Mouse (Mus musculus) T-helper 1 cell (primary cell): ENCODE measurements at regions not wholly inside any gene's neighbourhood (a gene's known extent, or its start where the extent isn't known, plus 50 kb on each side); places are given as distances from the start of the nearest gene placed in this dataset.
"Not testable (repeated sequence)": the region's sequence is repeated elsewhere in the genome, so short reads cannot be mapped to it uniquely, and the experiment has no call there.

Source experiments
- in situ Hi-C: fragments of 300-600 bp; cut with MboI, MseI; formaldehyde crosslinking; loops from one replicate; pipeline ENCODE4 v1.15.1; 2025; ENCODE audit warnings: high pct_unique_total_duplicates

DNA sequence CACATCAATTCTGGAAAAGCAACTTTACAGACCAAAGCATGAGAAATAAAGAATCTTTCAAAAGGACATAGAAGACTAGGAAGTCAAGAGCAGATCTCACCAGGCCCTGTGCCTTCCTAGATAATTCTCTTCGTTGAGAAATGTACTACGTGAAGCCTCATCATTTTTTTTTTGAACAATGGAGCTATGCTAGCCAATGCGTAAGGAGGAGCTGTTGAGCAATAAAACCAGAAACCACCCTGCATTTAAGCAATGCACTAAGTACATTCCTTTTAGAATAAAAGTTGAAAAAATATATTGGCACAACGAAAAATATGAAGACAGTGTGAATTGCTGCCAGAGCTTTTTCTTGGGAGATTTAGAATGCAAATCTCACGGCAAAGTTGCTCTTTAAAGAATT lies 349.7 kb upstream of the Rgma start:
- in situ Hi-C loops: no loop called here

- in situ Hi-C loops: no loop called here
Observed at GRCm38 (mm10) chr7:73028952-73029351, 346.4 kb upstream of the Rgma start.

- in situ Hi-C loops: no loop called here
Observed at GRCm38 (mm10) chr7:73031407-73031806, 343.9 kb upstream of the Rgma start.

GRCm38 (mm10) chr7:73032316-73032980 lies 342.9 kb upstream of the Rgma start:
- in situ Hi-C loops: no loop called here

DNA sequence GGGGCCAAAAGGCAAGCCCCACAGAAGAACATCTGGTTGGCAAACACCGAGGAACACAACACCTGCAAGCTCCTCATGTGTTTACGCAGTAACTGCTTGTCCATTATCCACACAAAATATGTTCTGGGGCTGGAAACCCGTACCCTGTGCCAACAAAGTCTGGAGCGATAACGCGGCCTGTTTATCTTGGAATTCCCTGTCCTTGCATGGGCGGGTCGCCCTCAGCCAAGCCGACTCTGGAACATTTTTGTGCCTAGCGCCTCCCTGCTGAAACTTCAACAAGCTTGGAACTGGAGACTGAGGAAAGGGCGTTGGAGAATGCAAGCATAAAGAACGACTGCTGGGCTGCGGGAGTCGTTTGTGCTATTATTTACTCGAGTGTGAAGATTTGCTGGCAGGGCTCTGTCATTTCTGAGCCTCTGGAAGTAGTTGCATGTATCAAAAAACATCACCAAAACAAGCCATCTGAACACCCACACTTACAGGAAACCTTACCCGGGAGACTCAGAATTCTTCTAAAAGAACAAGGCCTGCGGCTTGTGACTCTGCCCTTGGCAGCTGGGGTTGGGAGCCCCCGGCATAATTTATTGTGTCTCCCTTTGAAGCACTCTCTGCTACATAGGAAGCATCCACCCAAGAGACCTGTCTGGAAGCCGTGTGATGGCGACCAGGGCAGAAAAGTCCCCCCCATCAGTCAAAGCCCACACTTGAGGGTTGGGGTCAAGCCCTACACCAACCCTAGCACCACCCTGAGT lies 338.3 kb upstream of the Rgma start:
- in situ Hi-C loops: no loop called here

DNA sequence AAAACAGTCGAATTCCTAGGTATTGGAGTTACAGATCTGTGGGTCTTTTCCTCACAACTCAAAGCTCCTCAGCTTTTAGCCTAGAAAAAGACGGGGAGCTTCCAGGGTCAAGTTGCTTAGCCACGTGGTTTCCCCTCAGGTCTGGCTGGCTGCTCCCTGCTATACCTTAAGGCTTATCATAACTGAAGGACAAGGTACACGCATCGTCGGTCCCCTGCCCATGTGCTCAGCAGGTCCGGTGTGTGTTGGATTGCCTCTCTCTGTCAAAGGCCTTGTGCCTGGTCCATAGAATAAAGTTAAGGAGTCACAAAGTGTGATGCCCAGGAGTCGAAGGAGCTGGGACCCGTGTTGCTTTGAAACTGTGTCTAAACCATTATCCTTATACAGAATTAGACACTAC lies 337.7 kb upstream of the Rgma start:
- in situ Hi-C loops: no loop called here

- in situ Hi-C loops: no loop called here
Observed at GRCm38 (mm10) chr7:73039921-73040320, 335.4 kb upstream of the Rgma start.

DNA sequence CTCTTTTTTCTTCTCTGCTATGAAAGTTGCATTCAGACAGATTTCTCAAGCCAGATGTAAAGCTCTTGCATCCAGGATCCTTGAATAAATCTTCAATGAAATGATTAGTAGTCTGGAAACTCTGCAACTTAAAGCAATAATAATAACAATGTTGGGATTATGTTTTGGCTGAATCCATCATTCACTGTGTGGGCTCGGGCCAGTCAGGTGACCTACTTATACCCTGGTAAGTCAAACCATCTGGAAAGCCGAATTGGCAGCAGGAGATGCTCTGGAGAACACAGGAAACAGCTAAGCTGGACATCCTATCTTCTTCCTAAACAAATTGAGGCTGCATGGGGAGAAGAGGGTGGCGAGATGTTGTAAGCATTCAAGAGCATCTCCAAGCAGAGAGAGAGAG lies 331.0 kb upstream of the Rgma start:
- in situ Hi-C loops: no loop called here

GRCm38 (mm10) chr7:73055891-73056290 lies 319.4 kb upstream of the Rgma start:
- in situ Hi-C loops: no loop called here

DNA sequence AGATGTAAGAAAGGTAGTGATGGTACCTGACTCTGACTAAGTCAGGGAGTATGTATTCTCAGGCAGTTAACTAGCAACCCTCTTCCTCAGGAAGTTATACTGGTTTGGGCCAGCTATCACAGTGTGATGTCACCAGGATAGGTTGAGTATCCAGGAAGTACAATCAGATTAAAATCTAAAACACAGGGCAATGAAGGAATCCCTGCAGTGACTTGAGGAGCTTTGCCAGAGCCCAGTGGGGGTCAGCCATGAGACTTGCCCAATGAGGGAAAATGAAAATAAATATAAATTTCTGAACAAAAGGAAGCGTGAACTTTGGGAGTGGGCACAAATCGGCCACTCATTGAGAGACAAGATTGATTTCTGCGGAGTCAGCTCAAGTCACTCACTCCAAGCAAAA lies 311.8 kb upstream of the Rgma start:
- in situ Hi-C loops: no loop called here

GRCm38 (mm10) chr7:73068534-73068933 lies 306.8 kb upstream of the Rgma start:
- in situ Hi-C loops: no loop called here

DNA sequence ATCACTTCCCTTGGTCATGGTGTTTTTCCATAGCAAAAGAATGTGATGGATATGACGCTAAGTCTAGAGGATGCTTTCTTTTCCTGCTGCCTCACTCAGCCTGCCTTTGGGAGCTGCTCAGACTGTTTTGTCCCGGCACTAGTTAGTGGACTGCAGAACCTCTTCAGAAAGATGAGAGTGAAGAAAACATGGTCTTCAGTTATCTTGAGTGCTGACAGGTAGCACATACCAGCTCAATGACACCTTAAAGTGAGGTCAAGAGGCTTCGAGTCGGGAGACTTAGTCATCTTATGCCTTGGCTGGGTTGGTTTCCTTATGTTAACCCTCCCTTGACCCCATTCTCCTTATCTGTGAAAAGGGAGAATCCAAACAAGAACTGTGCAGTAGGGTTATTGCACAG lies 306.0 kb upstream of the Rgma start:
- in situ Hi-C loops: no loop called here

GRCm38 (mm10) chr7:73075391-73075790 lies 299.9 kb upstream of the Rgma start:
- in situ Hi-C loops: not testable (repeated sequence)

GRCm38 (mm10) chr7:73087496-73088185 lies 287.7 kb upstream of the Rgma start:
- in situ Hi-C loops: no loop called here

DNA sequence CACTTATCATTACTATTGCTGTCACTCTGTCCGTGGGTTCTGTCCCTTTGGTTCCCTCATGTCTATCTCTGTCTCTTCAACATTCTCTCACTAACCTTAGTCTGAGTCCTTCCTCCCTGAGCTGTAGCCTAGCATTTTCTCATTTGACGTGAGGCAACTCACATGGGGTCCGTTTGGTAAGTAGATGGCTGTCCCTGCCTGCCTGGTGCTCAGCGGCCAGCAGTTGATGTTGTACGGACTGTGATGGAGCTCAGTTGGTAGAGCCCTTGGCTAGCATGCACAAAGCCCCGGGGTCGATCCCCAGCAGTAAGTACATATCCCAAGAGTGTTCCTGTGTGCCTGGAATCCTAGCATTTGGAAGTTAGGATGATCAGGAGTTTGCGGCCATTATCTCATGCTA lies 287.0 kb upstream of the Rgma start:
- in situ Hi-C loops: no loop called here

DNA sequence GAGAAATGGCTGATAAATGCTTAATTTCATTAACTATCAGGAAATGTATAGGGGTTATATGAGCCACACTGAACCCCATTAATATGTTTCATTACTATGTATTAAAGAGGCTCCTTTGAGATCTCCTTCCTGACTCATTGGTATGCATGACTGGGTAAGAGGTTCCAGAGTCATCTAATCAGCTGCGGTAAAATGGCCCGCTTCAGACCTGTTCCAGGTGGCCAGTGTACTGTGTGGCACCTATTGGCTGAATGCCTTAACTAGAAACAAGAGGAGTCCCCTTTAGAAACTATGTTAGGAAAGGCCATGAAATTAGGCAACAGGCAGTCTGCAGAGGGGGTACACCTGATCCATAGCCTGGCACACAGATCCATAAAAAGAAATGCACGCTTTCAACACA lies 283.6 kb upstream of the Rgma start:
- in situ Hi-C loops: no loop called here

DNA sequence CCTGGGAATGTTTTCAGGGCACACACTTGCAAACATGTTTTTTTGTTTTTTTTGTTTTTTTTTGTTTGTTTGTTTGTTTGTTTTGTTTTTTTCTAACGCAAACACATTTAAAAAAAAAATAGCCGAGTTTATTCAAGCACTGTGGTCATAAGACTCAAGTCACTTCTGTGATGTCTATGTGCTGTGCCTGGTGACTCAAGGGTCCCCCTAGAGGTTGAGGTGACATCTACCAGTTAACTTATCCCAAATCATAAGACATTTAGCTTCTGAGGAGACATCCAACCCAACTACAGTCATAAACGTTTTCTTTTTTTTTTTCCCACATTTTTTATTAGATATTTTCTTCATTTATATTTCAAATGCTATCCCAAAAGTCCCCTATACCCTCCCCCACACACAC lies 281.2 kb upstream of the Rgma start:
- in situ Hi-C loops: no loop called here

DNA sequence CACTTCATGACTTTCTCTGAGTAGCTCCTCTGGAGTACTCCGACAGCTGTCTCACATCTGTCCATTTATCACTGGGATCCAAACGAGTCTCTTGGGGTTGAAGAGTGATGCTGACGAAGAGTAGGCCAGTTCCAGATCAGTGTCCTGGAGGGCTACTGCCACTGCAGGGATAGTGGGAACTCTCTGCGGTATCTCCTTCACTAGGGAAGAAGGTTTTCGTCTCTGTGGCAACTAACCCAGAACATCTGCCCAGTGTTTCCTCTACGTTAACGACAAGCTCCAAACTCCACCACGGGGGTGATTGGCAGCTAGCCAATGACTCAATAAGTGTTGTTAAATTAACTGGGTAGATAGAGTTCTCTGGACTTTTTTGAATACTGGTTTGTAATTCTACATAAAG lies 256.4 kb upstream of the Rgma start:
- in situ Hi-C loops: no loop called here

DNA sequence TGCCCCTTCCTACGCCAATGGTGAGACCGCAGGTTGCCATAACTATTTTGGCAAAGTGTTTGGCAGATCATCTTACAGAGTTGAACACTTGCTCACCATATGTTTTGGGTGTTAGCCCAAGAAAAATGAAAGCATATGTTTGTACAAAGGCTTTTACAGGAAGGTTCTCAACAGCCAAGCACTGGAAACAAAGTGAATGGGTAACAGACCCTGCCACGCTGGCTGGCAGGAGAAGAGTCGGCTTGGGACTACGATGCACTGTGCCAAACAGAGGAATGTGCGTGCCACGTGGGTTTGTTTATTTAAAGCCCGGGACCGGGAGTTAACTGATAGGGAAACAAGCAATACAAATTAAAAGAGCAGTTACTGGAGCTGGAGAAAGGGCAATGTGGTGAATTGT lies 255.0 kb upstream of the Rgma start:
- in situ Hi-C loops: no loop called here

DNA sequence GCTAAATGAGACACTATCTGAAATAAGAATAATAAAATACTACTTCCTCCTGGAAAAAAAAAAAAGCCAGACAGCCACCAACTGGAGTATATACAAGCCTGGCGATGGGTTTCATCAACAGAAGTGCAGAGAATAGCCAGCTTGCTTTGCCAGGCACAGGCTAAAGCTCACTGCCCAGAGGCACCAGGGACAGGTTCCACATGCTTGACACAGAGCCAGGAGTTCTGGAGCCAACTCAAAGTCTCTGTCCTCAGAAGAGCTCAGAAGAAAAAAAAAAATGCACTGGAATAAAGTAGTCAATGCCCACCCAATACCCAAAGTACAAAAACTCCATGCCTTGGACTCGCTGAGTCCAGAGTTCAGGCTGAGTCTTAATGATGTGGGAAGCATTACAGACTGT lies 250.3 kb upstream of the Rgma start:
- in situ Hi-C loops: no loop called here

DNA sequence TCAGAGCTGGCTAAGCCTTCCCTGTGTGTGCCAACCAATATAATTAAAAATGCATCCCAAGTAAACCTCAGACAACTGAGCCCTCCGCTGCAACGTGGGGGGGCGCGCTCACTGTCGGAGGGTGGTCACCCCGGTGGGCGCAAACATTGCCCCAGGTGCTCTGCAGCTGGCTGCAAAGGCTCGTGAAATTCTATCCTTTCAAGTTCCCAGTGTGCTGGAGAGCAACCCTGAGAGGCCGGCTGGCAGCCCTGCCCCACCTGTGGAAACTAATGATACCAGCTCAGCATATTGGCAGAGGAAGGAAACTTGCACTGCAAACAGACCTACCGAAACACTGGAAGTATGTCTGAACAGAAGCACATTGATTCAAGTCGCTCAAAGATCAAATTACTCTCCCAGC lies 249.4 kb upstream of the Rgma start:
- in situ Hi-C loops: no loop called here

DNA sequence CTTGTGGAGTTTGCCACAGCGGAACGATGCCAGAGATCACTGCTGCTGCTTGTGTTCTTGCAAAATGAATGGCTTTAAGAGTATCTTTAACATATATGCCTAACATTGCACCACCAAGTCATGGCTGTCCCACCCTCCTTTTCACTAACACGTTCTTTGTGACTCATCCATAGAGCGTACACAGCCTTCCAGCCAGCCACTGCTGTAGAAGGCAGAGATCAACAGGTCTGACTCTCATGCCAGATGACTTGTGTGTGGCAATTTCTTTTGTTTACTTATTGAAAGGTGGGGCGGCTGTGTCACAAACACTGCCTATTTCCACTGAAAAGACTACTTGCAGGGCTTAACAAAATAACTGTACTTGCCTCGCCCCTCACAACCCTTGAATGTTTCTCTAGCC lies 239.5 kb upstream of the Rgma start:
- in situ Hi-C loops: loop anchor here (10.0 kb wide), 1 partner anchor 701 kb away; no protein-coding TSS in a partner anchor

DNA sequence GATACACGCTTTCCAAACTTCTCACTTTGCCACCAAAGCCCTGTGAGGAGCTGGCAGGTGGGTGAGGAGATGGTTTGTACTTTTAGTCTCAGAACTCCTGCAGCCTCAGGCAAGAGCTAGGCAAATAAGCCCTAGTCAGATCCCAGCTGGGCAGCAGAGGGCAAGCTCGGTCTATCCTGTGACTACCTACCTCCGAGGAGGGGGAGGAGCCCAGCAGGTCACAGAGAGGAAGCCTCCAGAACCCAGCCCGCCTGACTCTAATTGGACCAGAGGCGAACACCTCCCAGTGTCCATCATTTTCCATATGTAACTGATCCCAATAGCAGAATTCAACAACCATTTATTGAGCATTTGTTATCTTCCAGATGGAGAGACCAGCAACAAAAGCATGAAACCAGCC lies 237.0 kb upstream of the Rgma start:
- in situ Hi-C loops: loop anchor here (10.0 kb wide), 1 partner anchor 703 kb away; no protein-coding TSS in a partner anchor
